Mouse (Mus musculus) neural tube, embryonic 11.5 days (tissue): Measurements from ENCODE around the gene Ebf4. TPM values are rescaled to one million over a fixed set of nuclear protein-coding genes. Genes with fewer than 3 reads are reported as not detected.
A peak's percentile ranks its signal among the peaks of the same experiment; 100 is the strongest.

Experiments
- ATAC-seq: fragments of 200-750 bp; cut with Nextera tagmentation; 2 replicates; pipeline ENCODE4 v1.8.0; 2017; ENCODE audit warnings: moderate number of reproducible peaks, mild to moderate bottlenecking, moderate TSS enrichment, moderate library complexity; ENCODE audit not compliant: insufficient read depth, low FRiP score, low TSS enrichment
- DNase-seq: peaks from one replicate; pipeline ENCODE4 v3.0.0-alpha.2; 2015; ENCODE audit warnings: low spot score
- H3K27ac ChIP-seq: fragments of 300-500 bp; sonication (generic); 2 replicates; pipeline ENCODE4 v1.5.1; 2014; ENCODE audit warnings: low read depth, mild to moderate bottlenecking, low read length
- H3K27me3 ChIP-seq: fragments of 300-500 bp; sonication (generic); 2 replicates; pipeline ENCODE4 v1.6.1; 2014; ENCODE audit warnings: mild to moderate bottlenecking, low read length, mixed read lengths; ENCODE audit not compliant: control insufficient read depth, insufficient read depth
- H3K36me3 ChIP-seq: fragments of 300-500 bp; sonication (generic); 2 replicates; pipeline ENCODE4 v1.6.1; 2014; ENCODE audit warnings: mild to moderate bottlenecking, low read length, moderate library complexity, mixed read lengths; ENCODE audit not compliant: control insufficient read depth, insufficient read depth
- H3K4me1 ChIP-seq: fragments of 300-500 bp; sonication (generic); 2 replicates; pipeline ENCODE4 v1.6.1; 2014; ENCODE audit warnings: low read length, mixed read lengths; ENCODE audit not compliant: control insufficient read depth, insufficient read depth
- H3K4me2 ChIP-seq: fragments of 300-500 bp; sonication (generic); 2 replicates; pipeline ENCODE4 v1.6.1; 2014; ENCODE audit warnings: low read depth, mild to moderate bottlenecking, moderate library complexity
- H3K4me3 ChIP-seq: fragments of 300-500 bp; sonication (generic); 2 replicates; pipeline ENCODE4 v1.5.1; 2014; ENCODE audit warnings: low read depth, low read length
- H3K9ac ChIP-seq: fragments of 300-500 bp; sonication (generic); 2 replicates; pipeline ENCODE4 v1.6.1; 2014; ENCODE audit warnings: mild to moderate bottlenecking, low read length
- H3K9me3 ChIP-seq: fragments of 300-500 bp; sonication (generic); 2 replicates; pipeline ENCODE4 v1.6.1; 2016; ENCODE audit warnings: low read length; ENCODE audit not compliant: control insufficient read depth
- WGBS: fragments of 180-500 bp; shearing (Covaris S2); extraction: QIAGEN DNeasy Blood & Tissue Kit; methylation state at CpG from one replicate; pipeline ENCODE4 v1.1.7; 2014; 5-methylcytosine and 5-hydroxymethylcytosine counted together
- polyA plus RNA-seq: library from polyadenylated mRNA; unstranded; fragments of >200 nt; fragmentation: Nextera tagmentation; extraction: Ambion mirVana; gene quantifications from 2 replicates; pipeline ENCODE4 v1.2.1, GENCODE M21; 2014

Gene Ebf4
- polyA plus RNA-seq, 1 experiment from 2014 or later: 2.0 TPM

- ATAC-seq: peak; percentile 22; the same call in 1 of the 2 replicates
Observed at GRCm38 (mm10) chr2:130273732-130274131, 21.2 kb upstream of the Ebf4 start.

GRCm38 (mm10) chr2:130274149-130274861 lies 20.7 kb upstream of the Ebf4 start, which contains the start of gene Nop56:
TSS of gene Nop56 (plus strand) at chr2:130274430.
- WGBS: under 1% methylated on average over 68 of the region's 68 CpGs
- peak within 1 kb of the TSS; percentile 79 for H3K4me2 ChIP-seq
- ATAC-seq: peak; percentile 96
- H3K9ac ChIP-seq: peak within 1 kb of the TSS; percentile 87
- peak; percentile 99 for DNase-seq
- no peaks in the 10 kb centered on the region for H3K27me3 ChIP-seq
- H3K36me3 ChIP-seq: peaks cover 14% of the 10 kb centered on the region
- H3K9me3 ChIP-seq: no peaks in the 10 kb centered on the region
- peaks cover 6% of the 10 kb centered on the region; the same call in 1 of the 2 replicates for H3K4me1 ChIP-seq
- H3K4me3 ChIP-seq: peak within 1 kb of the TSS; percentile 94
- H3K27ac ChIP-seq: peak within 1 kb of the TSS; percentile 89

More at GRCm38 (mm10) chr2:130273732-130274131, 21.2 kb upstream of the Ebf4 start:
- no peak for DNase-seq
- H3K27ac ChIP-seq: peak overlapping the region; percentile 47; the same call in 1 of the 2 replicates
- peak overlapping the region; percentile 79 for H3K4me2 ChIP-seq
- no peaks in the 10 kb centered on the region for H3K27me3 ChIP-seq
- H3K9ac ChIP-seq: peak overlapping the region; percentile 87
- peak overlapping the region; percentile 94 for H3K4me3 ChIP-seq
- H3K4me1 ChIP-seq: peaks cover 6% of the 10 kb centered on the region; the same call in 1 of the 2 replicates
- 2% methylated on average over 14 of the region's 14 CpGs for WGBS
- H3K9me3 ChIP-seq: no peaks in the 10 kb centered on the region
- peaks cover 14% of the 10 kb centered on the region for H3K36me3 ChIP-seq

GRCm38 (mm10) chr2:130274862-130275261 lies 20.1 kb upstream of the Ebf4 start:
- Histone ChIP-seq H3K4me2 (peak overlapping the region; percentile 79), H3K9ac (peak overlapping the region; percentile 87), H3K9me3 (no peaks in the 10 kb centered on the region), H3K27ac (no peak overlapping the region; the same call in 1 of the 2 replicates), H3K4me3 (peak overlapping the region; percentile 94), H3K27me3 (no peaks in the 10 kb centered on the region), H3K36me3 (peaks cover 14% of the 10 kb centered on the region), H3K4me1 (peaks cover 6% of the 10 kb centered on the region; the same call in 1 of the 2 replicates)
- WGBS: 1% methylated on average over 10 of the region's 10 CpGs
- ATAC-seq (no peak), DNase-seq (no peak)

- Histone ChIP-seq H3K27me3 (no peaks in the 10 kb centered on the region), H3K27ac (no peak overlapping the region), H3K9ac (no peak overlapping the region), H3K36me3 (peaks cover 16% of the 10 kb centered on the region), H3K4me2 (peak overlapping the region; percentile 79), H3K9me3 (no peaks in the 10 kb centered on the region), H3K4me3 (peak overlapping the region; percentile 94), H3K4me1 (peaks cover 6% of the 10 kb centered on the region; the same call in 1 of the 2 replicates)
- WGBS: 49% methylated on average over 6 of the region's 6 CpGs
- ATAC-seq (no peak), DNase-seq (peak; percentile 78)
Observed at GRCm38 (mm10) chr2:130275649-130276048, 19.3 kb upstream of the Ebf4 start.

- Histone ChIP-seq H3K4me2 (no peak overlapping the region), H3K4me1 (peaks cover 11% of the 10 kb centered on the region), H3K27me3 (no peaks in the 10 kb centered on the region), H3K36me3 (peaks cover 20% of the 10 kb centered on the region), H3K9me3 (no peaks in the 10 kb centered on the region), H3K4me3 (no peak overlapping the region), H3K9ac (no peak overlapping the region), H3K27ac (no peak overlapping the region)
- whole genome bisulfite sequencing: 43% methylated on average over 8 of the region's 8 CpGs
- DNase-seq (no peak), ATAC-seq (no peak)
Observed at GRCm38 (mm10) chr2:130279600-130280091, 15.3 kb upstream of the Ebf4 start.

GRCm38 (mm10) chr2:130280224-130280623 lies 14.7 kb upstream of the Ebf4 start:
- Histone ChIP-seq H3K27me3 (no peaks in the 10 kb centered on the region), H3K4me3 (no peak overlapping the region), H3K36me3 (peaks cover 20% of the 10 kb centered on the region), H3K4me1 (peaks cover 15% of the 10 kb centered on the region), H3K4me2 (no peak overlapping the region), H3K9me3 (no peaks in the 10 kb centered on the region), H3K27ac (no peak overlapping the region), H3K9ac (no peak overlapping the region)
- no peak for ATAC-seq
- WGBS: 72% methylated on average over 7 of the region's 7 CpGs
- DNase-seq: no peak

GRCm38 (mm10) chr2:130280818-130281217 lies 14.2 kb upstream of the Ebf4 start:
- peaks cover 17% of the 10 kb centered on the region for H3K36me3 ChIP-seq
- no peak overlapping the region for H3K9ac ChIP-seq
- ATAC-seq (no peak), DNase-seq (no peak)
- 81% methylated on average over 4 of the region's 4 CpGs for WGBS
- H3K4me2 ChIP-seq: no peak overlapping the region
- no peaks in the 10 kb centered on the region for H3K27me3 ChIP-seq
- no peaks in the 10 kb centered on the region for H3K9me3 ChIP-seq
- H3K4me1 ChIP-seq: peaks cover 11% of the 10 kb centered on the region
- no peak overlapping the region for H3K4me3 ChIP-seq
- H3K27ac ChIP-seq: no peak overlapping the region

- peak within 1 kb of the TSS; percentile 76 for H3K4me3 ChIP-seq
- WGBS: under 1% methylated on average over 51 of the region's 51 CpGs
- ATAC-seq: peak; percentile 87
- peak; percentile 89 for DNase-seq
- no peak within 1 kb of the TSS for H3K27ac ChIP-seq
- H3K4me2 ChIP-seq: peak within 1 kb of the TSS; percentile 77
- H3K36me3 ChIP-seq: peaks cover 6% of the 10 kb centered on the region; the same call in 1 of the 2 replicates
- H3K27me3 ChIP-seq: no peaks in the 10 kb centered on the region
- H3K9me3 ChIP-seq: no peaks in the 10 kb centered on the region
- H3K4me1 ChIP-seq: peaks cover 10% of the 10 kb centered on the region
- H3K9ac ChIP-seq: peak within 1 kb of the TSS; percentile 72
Observed at GRCm38 (mm10) chr2:130283854-130284654, 10.9 kb upstream of the Ebf4 start, which contains the start of gene Idh3b. TSS of gene Idh3b (minus strand) at chr2:130284547.
